Comparison of ENCODE assay signal across 8 mouse cellular contexts in the genomic region with DNA sequence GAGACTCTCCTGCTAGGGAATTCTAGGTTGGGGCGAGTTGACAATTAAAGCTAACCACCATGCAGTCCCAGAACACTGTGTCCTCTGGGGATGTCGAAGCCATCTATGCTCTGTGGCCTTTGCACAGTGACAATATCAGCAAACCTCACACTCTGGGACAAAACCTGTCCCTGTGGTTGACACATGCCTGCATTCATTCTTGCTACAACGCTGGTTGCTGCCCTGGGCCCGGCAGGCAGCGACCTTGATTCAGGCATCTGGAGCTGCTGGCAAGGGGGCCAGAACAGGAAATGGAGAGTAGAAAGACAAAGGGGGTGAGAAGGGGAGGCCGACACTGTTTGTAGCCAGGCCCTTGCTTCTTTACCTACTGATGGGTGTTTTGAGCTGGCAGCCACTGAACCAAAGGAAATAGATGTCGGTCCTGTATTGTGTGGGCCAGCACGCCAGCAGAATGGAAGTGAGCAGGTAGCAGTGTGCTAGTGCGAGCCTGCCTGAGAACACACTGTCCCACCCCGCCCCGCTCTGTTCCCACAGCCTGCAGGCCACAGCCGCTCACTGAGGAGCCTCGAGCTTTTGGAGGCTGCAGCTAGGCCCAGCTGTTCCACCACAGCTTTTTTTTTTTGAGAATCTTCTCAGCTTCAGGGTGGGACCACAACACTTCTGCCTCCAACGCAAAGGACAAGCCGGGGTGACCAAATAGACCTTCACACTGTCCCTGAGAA. TPM values are rescaled to one million over a fixed set of nuclear protein-coding genes. Genes with fewer than 3 reads are reported as not detected.
DNase-seq lines count a peak whose midpoint lies in the region; ATAC-seq and TF ChIP-seq lines count a peak whose summit lies in the region.
"Not testable (repeated sequence)": the region's sequence is repeated elsewhere in the genome, so short reads cannot be mapped to it uniquely, and the experiment has no call there.

No protein-coding gene starts in this region.

- not testable (repeated sequence) for H3K4me3 ChIP-seq in forebrain, postnatal 0 days (ENCODE audit: low read depth, low read length); lung, embryonic 14.5 days (ENCODE audit: low read depth, low read length); midbrain, embryonic 13.5 days (replicated peaks)

- not testable (repeated sequence) for H3K4me2 ChIP-seq in forebrain, postnatal 0 days (ENCODE audit: low read depth); lung, embryonic 14.5 days; midbrain, embryonic 13.5 days (replicated peaks)

- not testable (repeated sequence) for TF ChIP-seq CTCF in forebrain, postnatal 0 days (IDR thresholded peaks at IDR 0.05; ENCODE audit: low read depth); lung, embryonic 14.5 days (IDR thresholded peaks at IDR 0.05; ENCODE audit: low read depth)

- H3K9ac ChIP-seq in forebrain, postnatal 0 days; lung, embryonic 14.5 days; midbrain, embryonic 13.5 days (replicated peaks): not testable (repeated sequence)

- not testable (repeated sequence) for H3K27ac ChIP-seq in forebrain, postnatal 0 days (ENCODE audit: low read depth, low read length); lung, embryonic 14.5 days (ENCODE audit: low read depth); midbrain, embryonic 13.5 days

- not testable (repeated sequence) for H3K36me3 ChIP-seq in forebrain, postnatal 0 days (ENCODE audit: insufficient read depth); lung, embryonic 14.5 days (ENCODE audit: insufficient read depth); midbrain, embryonic 13.5 days

- H3K9me3 ChIP-seq in forebrain, postnatal 0 days (ENCODE audit: low read length); lung, embryonic 14.5 days (ENCODE audit: low read depth, low read length); midbrain, embryonic 13.5 days: not testable (repeated sequence)

- peak; percentile 52 for DNase-seq in T-cell, adult 2 months (ENCODE audit: low spot score)
- not testable (repeated sequence) for DNase-seq in forebrain, postnatal 0 days
- peak; percentile 71 to 75 for DNase-seq in heart, adult 9 months (ENCODE audit: low spot score in 2 of 2)
- peak; percentile 21 for DNase-seq in induced T-regulatory cell, adult 2 months (ENCODE audit: low read depth)
- peak; percentile 23 for DNase-seq in lung, embryonic 14.5 days
- peak; percentile 59 for DNase-seq in testis, postnatal 10 days (ENCODE audit: low spot score)
- DNase-seq in urinary bladder, adult 18-20 months (ENCODE audit: low spot score in 2 of 2) = peak; percentile 45 to 59

- H3K27me3 ChIP-seq in forebrain, postnatal 0 days (ENCODE audit: insufficient read depth, low read length); lung, embryonic 14.5 days (ENCODE audit: insufficient read depth, low read length); midbrain, embryonic 13.5 days: not testable (repeated sequence)

- ATAC-seq in forebrain, postnatal 0 days = peak; percentile 18; the same call in 1 of the 2 replicates
- ATAC-seq in lung, embryonic 14.5 days (ENCODE audit: insufficient read depth) = peak; percentile 41; the same call in 1 of the 2 replicates
- ATAC-seq in midbrain, embryonic 13.5 days = 0 out of 2 replicates have a peak, but pooled peaks have one; percentile 40

- H3K4me1 ChIP-seq in forebrain, postnatal 0 days (ENCODE audit: insufficient read depth); lung, embryonic 14.5 days (ENCODE audit: insufficient read depth); midbrain, embryonic 13.5 days (replicated peaks): not testable (repeated sequence)

- WGBS in forebrain, postnatal 0 days = 61% methylated on average over 5 of the region's 15 CpGs
- WGBS in lung, embryonic 14.5 days = 14% methylated on average over 10 of the region's 15 CpGs
- WGBS in midbrain, embryonic 13.5 days = 62% methylated on average over 11 of the region's 15 CpGs

RNA-seq across cellular contexts. Expression of gene Dynlt1c, which starts 5.5 kb away (rescaled TPM):
- 29.9 and 32.1 TPM in 2 replicates for total RNA-seq in forebrain, postnatal 0 days (2014; rRNA removed)
- polyA plus RNA-seq in forebrain, postnatal 0 days (2015; fragmentation: Nextera tagmentation; extraction: Ambion mirVana) = 4.8 and 11.0 TPM in 2 replicates
- polyA plus RNA-seq in lung, embryonic 14.5 days (2014; fragmentation: Nextera tagmentation; extraction: Ambion mirVana) = 38.4 and 41.1 TPM in 2 replicates
- polyA plus RNA-seq in midbrain, embryonic 13.5 days (2015; fragmentation: Nextera tagmentation; extraction: Ambion mirVana) = 84.2 and 93.2 TPM in 2 replicates

RNA-seq across cellular contexts. Expression of gene Dynlt1f, which starts 59.8 kb away (rescaled TPM):
- total RNA-seq in forebrain, postnatal 0 days (2014; rRNA removed) = 91.6 and 111 TPM in 2 replicates
- polyA plus RNA-seq in forebrain, postnatal 0 days (2015; fragmentation: Nextera tagmentation; extraction: Ambion mirVana) = 244 and 265 TPM in 2 replicates
- polyA plus RNA-seq in lung, embryonic 14.5 days (2014; fragmentation: Nextera tagmentation; extraction: Ambion mirVana) = 317 and 324 TPM in 2 replicates
- polyA plus RNA-seq in midbrain, embryonic 13.5 days (2015; fragmentation: Nextera tagmentation; extraction: Ambion mirVana) = 334 and 365 TPM in 2 replicates
